Mouse (Mus musculus): ENCODE data around the gene Cspg5.

DNA sequence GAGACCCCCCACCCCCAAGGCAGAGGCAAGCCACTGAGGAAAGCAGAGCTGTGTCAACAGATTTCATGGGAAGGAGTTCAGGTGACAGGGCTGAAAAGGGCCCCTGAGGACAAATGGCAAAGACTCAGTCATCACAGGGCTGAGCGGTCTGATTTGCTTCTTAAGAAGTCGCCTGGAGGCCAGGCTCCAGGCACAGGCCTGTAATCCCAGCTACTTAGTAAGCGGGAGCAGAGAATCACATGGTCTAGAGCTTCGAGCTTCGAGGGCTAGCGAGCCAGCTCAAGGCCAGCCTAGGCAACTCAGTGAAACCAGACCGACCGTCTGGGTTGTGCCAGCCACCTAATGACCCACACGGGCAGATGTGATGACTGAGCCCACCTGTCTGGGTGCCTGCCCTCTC, 21.4 kb downstream of the Cspg5 start:
- TF ChIP-seq POLR2A (IDR thresholded peaks at IDR 0.05; ENCODE audit: insufficient read length, low read depth) (no peak), E2F4 (IDR thresholded peaks at IDR 0.05; ENCODE audit: insufficient read depth) (no peak), MYOG (IDR thresholded peaks at IDR 0.05; ENCODE audit: control insufficient read depth in 1 of 3, insufficient read depth in 1 of 3, insufficient read length in 2 of 3, low read depth in 2 of 3) (no peak), MAX (IDR thresholded peaks at IDR 0.05; ENCODE audit: low read depth) (no peak), TCF12 (IDR thresholded peaks at IDR 0.05; ENCODE audit: insufficient read depth, poor library complexity, severe bottlenecking) (no peak), POLR2AphosphoS2 (IDR thresholded peaks at IDR 0.05; ENCODE audit: insufficient read length, low read depth) (no peak), MYOD1 (IDR thresholded peaks at IDR 0.05; ENCODE audit: control insufficient read depth in 1 of 3, insufficient read length in 2 of 3, low read depth in 2 of 3) (no peak), USF1 (IDR thresholded peaks at IDR 0.05; ENCODE audit: low read depth) (no peak), CEBPB (IDR thresholded peaks at IDR 0.05; ENCODE audit: insufficient read depth, poor library complexity, severe bottlenecking) (no peak), TCF3 (IDR thresholded peaks at IDR 0.05; ENCODE audit: insufficient read length, low read depth) (no peak), SRF (IDR thresholded peaks at IDR 0.05; ENCODE audit: control insufficient read depth, insufficient read length, low read depth) (no peak)

All from myocyte (in vitro differentiated cells).